Mouse (Mus musculus) C2C12 (cell line): ENCODE results near the gene Cfap74. TPM values are rescaled to one million over a fixed set of nuclear protein-coding genes. Genes with fewer than 3 reads are reported as not detected.

Source experiments
- H3K27me3 ChIP-seq: one replicate; pipeline ENCODE4 v1.6.1; 2011; ENCODE audit not compliant: control insufficient read depth, insufficient read depth, insufficient read length
- H3K36me3 ChIP-seq: one replicate; pipeline ENCODE4 v1.6.1; 2011; ENCODE audit not compliant: control insufficient read depth, insufficient read depth
- H3K4me3 ChIP-seq: one replicate; pipeline ENCODE4 v1.5.1; 2011; ENCODE audit warnings: mild to moderate bottlenecking, control low read depth; ENCODE audit not compliant: poor library complexity, insufficient read depth, severe bottlenecking
- H3K79me2 ChIP-seq: one replicate; pipeline ENCODE4 v1.6.1; 2011; ENCODE audit not compliant: control insufficient read depth, insufficient read depth
- H3K79me3 ChIP-seq: one replicate; pipeline ENCODE4 v1.6.1; 2011; ENCODE audit warnings: low read depth, control low read depth
- H3ac ChIP-seq: one replicate; pipeline ENCODE3; 2011; ENCODE audit warnings: low read depth; ENCODE audit not compliant: control insufficient read depth, insufficient read length
- CEBPB ChIP-seq: IDR thresholded peaks from one replicate; pipeline ENCODE4 v1.6.1; 2011; ENCODE audit warnings: low read depth, mild to moderate bottlenecking, control low read depth, moderate library complexity
- CTCF ChIP-seq: IDR thresholded peaks from one replicate; pipeline ENCODE4 v1.5.1; 2011; ENCODE audit not compliant: control insufficient read depth, insufficient read depth, insufficient read length
- FOSL1 ChIP-seq: IDR thresholded peaks from one replicate; pipeline ENCODE4 v1.8.0; 2011; ENCODE audit warnings: mild to moderate bottlenecking, low read length; ENCODE audit not compliant: poor library complexity, insufficient read depth, severe bottlenecking
- MAX ChIP-seq: IDR thresholded peaks from one replicate; pipeline ENCODE4 v1.6.1; 2011; ENCODE audit warnings: mild to moderate bottlenecking, control low read depth
- MYOD1 ChIP-seq: IDR thresholded peaks from one replicate; pipeline ENCODE4 v1.6.1; 2011; ENCODE audit warnings: low read depth; ENCODE audit not compliant: control insufficient read depth, insufficient read length
- MYOG ChIP-seq: IDR thresholded peaks from one replicate; pipeline ENCODE4 v1.6.1; 2011; ENCODE audit not compliant: control insufficient read depth, insufficient read length; ENCODE audit errors: extremely low read depth
- USF1 ChIP-seq: IDR thresholded peaks from one replicate; pipeline ENCODE4 v1.6.1; 2011; ENCODE audit warnings: low read depth, mild to moderate bottlenecking, control low read depth, moderate library complexity
- polyA plus RNA-seq: library from polyadenylated mRNA; unstranded; fragments of >200 nt; fragmentation: generic; extraction: Trizol; gene quantifications from one replicate; pipeline ENCODE4 v1.2.1, GENCODE M21; 2012; ENCODE audit warnings: missing spikeins

The Cfap74 gene
- polyA plus RNA-seq, 1 experiment = 0.90 TPM

DNA sequence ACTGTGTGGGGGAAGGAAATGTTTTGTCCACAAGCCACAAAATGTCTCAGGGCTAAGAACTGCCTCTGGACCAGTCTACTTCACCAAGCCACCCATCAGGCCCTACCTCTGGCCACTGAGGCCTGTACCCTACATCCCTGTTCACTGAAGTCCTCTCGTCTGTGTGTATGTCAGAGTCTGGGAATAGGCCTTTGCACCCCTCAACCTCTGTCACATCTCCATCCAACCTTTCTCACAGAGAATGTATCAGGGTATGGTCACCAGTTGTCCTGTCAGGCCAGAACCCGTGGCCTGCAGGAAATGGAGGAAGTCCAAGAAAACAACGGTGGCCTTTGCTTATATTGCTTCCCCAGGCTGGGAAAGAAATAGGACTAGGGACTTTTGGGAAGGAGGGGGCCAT, 76.5 kb downstream of the Cfap74 start:
- Histone ChIP-seq H3K79me3 (no peaks in the 10 kb centered on the region), H3K36me3 (no peaks in the 10 kb centered on the region), H3K27me3 (no peaks in the 10 kb centered on the region), H3K79me2 (no peaks in the 10 kb centered on the region), H3ac (no peak overlapping the region), H3K4me3 (no peak overlapping the region)
- no peak for TF ChIP-seq MAX
- no peak for TF ChIP-seq CTCF
- TF ChIP-seq USF1 = no peak
- TF ChIP-seq CEBPB = no peak
- no peak for TF ChIP-seq FOSL1
- no peak for TF ChIP-seq MYOG
- TF ChIP-seq MYOD1 = no peak

- Histone ChIP-seq H3K79me2 (peaks cover 19% of the 10 kb centered on the region), H3ac (no peak overlapping the region), H3K79me3 (peaks cover 14% of the 10 kb centered on the region), H3K36me3 (no peaks in the 10 kb centered on the region), H3K4me3 (no peak overlapping the region), H3K27me3 (no peaks in the 10 kb centered on the region)
- TF ChIP-seq MYOG (no peak), MAX (no peak)
These were observed 78.8 kb downstream of the Cfap74 start for GRCm38 (mm10) chr4:155487746-155488145.

DNA sequence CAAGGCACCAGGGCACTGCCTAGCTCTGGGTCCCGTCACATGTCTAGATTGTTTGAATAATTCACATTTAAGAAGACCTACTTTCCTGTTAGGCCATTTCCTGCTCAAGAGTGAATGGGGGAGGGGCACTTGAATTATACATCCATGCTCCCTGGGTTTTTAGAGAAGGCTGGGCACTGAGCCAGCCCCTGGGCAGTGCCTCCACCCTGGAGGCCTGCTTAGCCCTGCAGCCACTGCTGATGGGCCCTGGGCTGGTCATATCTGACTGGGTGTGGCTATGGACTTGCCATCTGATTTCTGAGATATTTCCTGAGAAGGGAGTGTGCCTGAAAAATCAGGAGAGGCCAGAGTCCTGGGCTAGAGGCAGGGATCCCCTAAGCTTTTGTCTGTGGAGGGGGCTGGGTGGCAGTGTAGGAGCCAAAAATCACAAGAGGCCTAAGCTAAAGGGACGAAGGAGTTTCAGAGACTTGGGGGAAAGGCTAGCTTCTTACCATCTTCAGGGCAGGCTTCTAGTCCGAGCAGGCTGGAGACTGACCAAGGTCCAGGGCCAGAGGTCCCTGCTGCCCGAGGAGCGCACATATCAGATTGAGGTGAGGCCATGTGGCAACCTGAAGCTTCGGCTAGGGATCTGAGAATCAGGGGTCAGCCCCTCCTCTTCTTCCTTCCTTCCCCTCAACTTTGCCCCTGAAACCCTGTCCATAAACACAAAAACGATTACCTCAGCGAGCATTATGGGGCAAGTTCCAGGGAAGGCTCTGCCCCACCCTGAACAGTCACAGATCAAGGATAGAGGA, 79.4 kb downstream of the Cfap74 start:
- Histone ChIP-seq H3K79me3 (peaks cover 21% of the 10 kb centered on the region), H3K36me3 (no peaks in the 10 kb centered on the region), H3K27me3 (no peaks in the 10 kb centered on the region), H3K79me2 (peaks cover 26% of the 10 kb centered on the region), H3ac (peak overlapping the region; percentile 39), H3K4me3 (no peak overlapping the region)
- no peak for TF ChIP-seq USF1
- TF ChIP-seq MAX = no peak
- no peak for TF ChIP-seq MYOG
- TF ChIP-seq CEBPB = no peak
- TF ChIP-seq CTCF = no peak
- no peak for TF ChIP-seq FOSL1

GRCm38 (mm10) chr4:155489101-155489970, 80.3 kb downstream of the Cfap74 start:
- Histone ChIP-seq H3K4me3 (no peak overlapping the region), H3K36me3 (no peaks in the 10 kb centered on the region), H3K79me2 (peaks cover 35% of the 10 kb centered on the region), H3ac (no peak overlapping the region), H3K27me3 (no peaks in the 10 kb centered on the region), H3K79me3 (peaks cover 30% of the 10 kb centered on the region)
- TF ChIP-seq FOSL1 = no peak
- no peak for TF ChIP-seq CEBPB
- no peak for TF ChIP-seq CTCF
- no peak for TF ChIP-seq MYOD1
- TF ChIP-seq MAX = no peak
- no peak for TF ChIP-seq USF1
- TF ChIP-seq MYOG = no peak

- H3K36me3 ChIP-seq = peaks cover 8% of the 10 kb centered on the region
- H3K27me3 ChIP-seq = no peaks in the 10 kb centered on the region
- H3K79me3 ChIP-seq = peaks cover 41% of the 10 kb centered on the region
- peak overlapping the region; percentile 100 for H3K4me3 ChIP-seq
- TF ChIP-seq USF1 = no peak
- no peak for TF ChIP-seq MAX
- TF ChIP-seq FOSL1 = no peak
- no peak for TF ChIP-seq CEBPB
- H3ac ChIP-seq = no peak overlapping the region
- H3K79me2 ChIP-seq = peaks cover 46% of the 10 kb centered on the region
These were observed 81.5 kb downstream of the Cfap74 start for GRCm38 (mm10) chr4:155490456-155490855.

- Histone ChIP-seq H3K79me2 (peaks cover 52% of the 10 kb centered on the region), H3K36me3 (peaks cover 8% of the 10 kb centered on the region), H3K79me3 (peaks cover 47% of the 10 kb centered on the region), H3ac (peak within 1 kb of the TSS; percentile 99), H3K4me3 (peak within 1 kb of the TSS; percentile 100), H3K27me3 (no peaks in the 10 kb centered on the region)
- no peak for TF ChIP-seq CTCF
- peak; percentile 73 for TF ChIP-seq MAX
- no peak for TF ChIP-seq FOSL1
- TF ChIP-seq MYOG = no peak
- TF ChIP-seq CEBPB = no peak
- TF ChIP-seq MYOD1 = no peak
- no peak for TF ChIP-seq USF1
These were observed 82.1 kb downstream of the Cfap74 start, which contains the start of gene Gnb1 for GRCm38 (mm10) chr4:155490990-155491504. Gene Gnb1, plus strand, starts transcription at chr4:155491361.
